Mouse (Mus musculus) left cerebral cortex, postnatal 14 days (tissue): ENCODE results near the gene 1700030J22Rik. TPM values are rescaled to one million over a fixed set of nuclear protein-coding genes. Genes with fewer than 3 reads are reported as not detected.

Source experiments
- DNase-seq, 2 experiments: peaks; one replicate each; pipeline ENCODE4 v3.0.0; 2021 to 2022; ENCODE audit warnings: low spot score in 2 of 2, mixed read lengths in 1 of 2
- intact Hi-C: fragments of 180-260 bp; cut with DNase I; formaldehyde crosslinking; loops from one replicate; pipeline ENCODE4 v1.15.1; 2025
- total RNA-seq, 2 experiments: library from RNA; stranded (reverse); gene quantifications; 2 replicates each; pipeline ENCODE4 v1.2.3; 2021

Gene 1700030J22Rik
- total RNA-seq, 2 experiments from 2014 or later, result 13.8 to 14.7 TPM

DNA sequence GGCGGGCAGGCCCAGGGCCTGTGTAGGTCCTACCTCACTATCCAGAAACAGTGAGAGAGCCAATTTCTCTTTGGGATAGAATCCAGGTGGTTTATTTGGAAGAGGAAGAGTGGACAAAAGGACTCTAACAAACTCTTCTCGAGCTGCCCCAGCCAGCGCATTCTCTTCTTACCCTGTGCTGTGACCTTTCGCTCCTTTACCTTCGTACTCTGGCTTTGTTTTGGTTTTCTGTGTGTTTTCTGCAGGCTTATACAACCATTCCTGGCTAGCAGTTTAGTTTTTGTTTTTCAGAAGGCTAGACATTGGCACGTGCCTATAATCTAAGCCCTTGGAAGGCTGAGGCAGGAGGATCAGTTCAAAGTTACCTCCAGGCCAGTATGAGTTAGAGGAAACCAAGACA lies 9.2 kb downstream of the 1700030J22Rik start:
- no peak for DNase-seq
- intact Hi-C loops, result no loop called here

DNA sequence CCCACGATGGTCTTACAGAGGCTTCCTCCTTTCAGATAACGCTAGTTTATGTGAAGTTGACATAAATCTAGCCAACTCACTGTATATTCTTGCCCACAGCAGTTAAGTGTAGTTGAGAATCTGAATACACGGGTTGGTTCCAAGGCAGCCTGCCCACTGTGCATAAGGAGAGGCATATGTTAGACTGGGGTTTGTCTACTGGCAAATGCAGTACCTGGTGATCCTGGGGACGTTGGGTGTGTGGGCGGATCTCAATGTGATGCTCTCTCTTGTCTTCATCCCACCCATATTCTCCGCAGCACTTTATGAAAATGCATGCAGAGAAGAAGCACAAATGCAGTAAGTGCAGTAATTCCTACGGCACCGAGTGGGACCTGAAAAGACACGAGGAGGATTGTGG lies 24.3 kb downstream of the 1700030J22Rik start:
- intact Hi-C loops, result no loop called here
- peak; percentile 82 to 91 for DNase-seq

GRCm38 (mm10) chr8:116952428-116952827 lies 26.3 kb downstream of the 1700030J22Rik start:
- DNase-seq, result no peak
- intact Hi-C loops, result no loop called here

- intact Hi-C loops, result no loop called here
- no peak for DNase-seq
These were observed 27.0 kb downstream of the 1700030J22Rik start for GRCm38 (mm10) chr8:116951778-116952177.

DNA sequence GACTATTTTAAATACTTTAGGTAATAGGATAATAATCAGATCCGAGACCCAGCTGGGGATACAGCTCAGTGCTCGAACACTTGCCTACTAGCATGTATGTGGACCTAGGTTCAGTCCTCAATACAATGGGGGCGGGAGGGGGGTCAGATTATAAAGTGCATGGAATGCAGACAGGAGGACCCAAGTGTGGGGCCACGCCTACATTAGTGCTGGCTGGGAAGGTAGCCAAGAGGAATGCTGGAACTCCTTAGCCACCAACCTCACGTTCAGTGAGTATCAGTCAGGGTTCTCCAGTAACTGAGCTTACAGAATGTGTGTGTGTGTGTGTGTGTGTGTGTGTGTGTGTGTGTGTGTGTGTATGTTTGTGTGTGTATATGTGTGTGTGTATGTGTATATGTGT lies 27.4 kb downstream of the 1700030J22Rik start:
- intact Hi-C loops, result no loop called here
- DNase-seq, result no peak

DNA sequence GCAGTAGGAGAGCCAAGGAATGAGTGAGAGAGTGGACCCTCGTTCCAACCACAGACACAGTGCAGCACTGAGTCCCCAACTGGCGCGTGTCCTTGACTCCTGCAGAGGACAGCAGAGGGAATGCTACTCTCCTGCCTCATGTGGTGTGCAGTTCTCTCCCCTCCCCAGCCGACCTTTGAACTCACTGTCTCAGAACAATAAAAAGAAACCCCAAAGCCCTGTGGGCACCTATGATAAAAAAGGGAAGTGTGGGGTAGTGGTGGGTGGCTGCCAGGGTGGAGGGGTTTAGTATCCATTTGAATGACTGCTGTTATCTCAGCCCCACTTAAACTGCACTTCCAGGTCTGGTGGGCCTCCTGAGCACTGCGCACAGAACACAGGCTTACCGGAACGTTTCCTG lies 31.2 kb downstream of the 1700030J22Rik start:
- intact Hi-C loops, result loop anchor here (10.0 kb wide), 1 partner anchor 527 kb away; no protein-coding TSS in a partner anchor
- no peak for DNase-seq

- intact Hi-C loops, result loop anchor here (10.0 kb wide), 1 partner anchor 528 kb away; no protein-coding TSS in a partner anchor
- no peak for DNase-seq
These were observed 31.9 kb downstream of the 1700030J22Rik start for GRCm38 (mm10) chr8:116946851-116947250.

- intact Hi-C loops, result loop anchor here (10.0 kb wide), 1 partner anchor 528 kb away; no protein-coding TSS in a partner anchor
- DNase-seq, result peak; percentile 47 to 63
These were observed 32.4 kb downstream of the 1700030J22Rik start for GRCm38 (mm10) chr8:116946268-116946838.

GRCm38 (mm10) chr8:116945169-116945910 lies 33.4 kb downstream of the 1700030J22Rik start:
- intact Hi-C loops, result loop anchor here (10.0 kb wide), 1 partner anchor 529 kb away; no protein-coding TSS in a partner anchor
- no peak for DNase-seq

DNA sequence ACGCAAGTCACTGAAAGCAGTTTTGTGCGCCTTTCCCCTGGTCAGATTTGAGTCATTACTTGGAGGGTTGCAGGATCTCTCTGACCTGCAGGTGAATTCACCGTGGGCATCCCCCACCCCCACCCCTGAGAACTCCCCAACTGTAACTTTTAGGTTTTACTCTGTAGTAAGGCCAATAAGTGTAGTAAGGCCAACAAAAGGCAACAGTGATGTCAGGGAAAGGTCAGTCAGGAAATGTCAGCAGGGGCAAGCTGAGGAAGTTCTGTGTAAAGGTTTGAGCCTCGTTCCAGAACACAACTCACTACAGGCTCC lies 34.4 kb downstream of the 1700030J22Rik start:
- intact Hi-C loops, result loop anchor here (10.0 kb wide), 1 partner anchor 530 kb away; no protein-coding TSS in a partner anchor

DNA sequence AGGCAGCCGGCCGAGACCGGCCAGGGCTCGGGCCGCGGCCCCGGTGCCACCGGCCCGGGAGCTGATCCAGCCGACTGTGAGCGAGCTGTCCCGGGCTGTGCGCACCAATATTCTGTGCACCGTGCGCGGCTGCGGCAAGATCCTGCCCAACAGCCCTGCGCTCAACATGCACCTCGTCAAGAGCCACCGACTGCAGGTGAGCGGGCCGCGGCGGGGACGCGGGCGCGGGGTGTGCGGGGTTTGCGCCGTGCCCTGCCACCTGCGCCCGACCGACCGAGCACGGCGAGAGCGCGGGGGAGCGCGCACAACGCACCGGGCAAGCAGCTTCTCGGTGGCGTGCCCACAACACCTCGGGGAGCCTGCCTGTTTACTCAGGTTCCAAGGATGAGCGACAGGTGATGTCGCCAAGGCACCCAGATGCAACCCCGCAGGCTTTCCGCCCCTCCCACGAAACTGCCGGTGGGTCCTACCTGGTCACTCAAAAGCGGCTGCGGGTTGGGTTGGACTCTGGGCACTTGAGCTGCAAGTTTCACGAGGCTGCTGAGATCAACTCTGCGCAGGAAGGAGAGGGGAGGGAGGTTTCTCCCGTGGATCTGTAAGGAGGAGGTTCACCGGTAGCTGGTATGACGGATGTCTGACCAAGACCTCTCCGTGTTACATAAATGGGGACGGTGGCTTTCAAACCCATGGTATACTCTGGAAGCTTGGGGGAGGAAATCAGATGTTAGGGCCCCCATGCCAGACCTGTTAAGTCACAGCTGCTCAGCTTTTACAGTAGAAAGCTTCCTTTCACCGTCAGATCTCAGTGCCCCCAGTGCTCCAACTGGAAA lies 35.0 kb downstream of the 1700030J22Rik start:
- DNase-seq, result peak in 1 of 2 experiments; percentile 30
- intact Hi-C loops, result loop anchor here (2.0 to 10.0 kb wide), 2 partner anchors 35 to 531 kb away; partner anchors contain the start of gene 1700030J22Rik

More for the DNA sequence above, 34.4 kb downstream of the 1700030J22Rik start:
- DNase-seq, result no peak

GRCm38 (mm10) chr8:116943161-116943554 lies 35.6 kb downstream of the 1700030J22Rik start, which contains the start of gene Atmin:
Atmin (plus strand) TSS chr8:116943393.
- intact Hi-C loops, result loop anchor here (2.0 to 10.0 kb wide), 2 partner anchors 36 to 532 kb away; partner anchors contain the start of gene 1700030J22Rik
- DNase-seq, result peak; percentile 79 to 86

DNA sequence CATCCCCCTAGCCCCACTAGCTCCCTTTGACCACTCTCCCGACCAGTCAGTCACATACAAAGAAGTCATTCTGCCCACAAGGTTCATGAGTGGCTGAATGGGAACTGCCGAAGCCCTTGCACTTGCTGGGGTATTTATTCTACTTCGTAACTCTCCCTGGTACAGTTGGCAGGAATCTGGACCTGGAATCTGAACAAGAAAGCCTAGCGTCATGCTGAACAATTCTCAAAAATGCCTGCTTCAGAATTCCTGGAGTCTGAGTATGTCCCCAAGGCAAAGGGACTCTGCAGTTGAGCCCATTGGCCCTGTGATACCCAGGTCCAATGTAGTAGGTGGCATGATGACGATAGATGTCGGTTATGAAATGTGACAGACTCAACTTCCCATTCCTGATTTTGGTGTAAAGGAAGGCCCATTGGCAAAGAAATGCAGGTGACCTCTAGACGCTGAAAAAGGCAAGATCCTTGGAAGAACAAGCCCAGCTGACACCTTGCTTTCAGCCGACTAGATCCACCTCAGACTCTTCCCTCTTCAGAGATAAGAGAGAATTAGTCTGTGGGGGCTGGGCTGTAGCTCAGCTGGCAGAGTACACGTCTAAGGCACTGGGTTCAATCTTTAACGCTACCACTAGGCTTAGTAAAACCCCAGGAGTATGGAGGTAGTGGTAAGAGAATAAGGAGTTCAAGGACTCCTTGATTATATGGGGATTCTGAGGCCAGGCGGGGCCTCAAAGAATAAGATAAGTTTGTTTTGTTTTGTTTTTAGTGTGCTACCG lies 36.3 kb downstream of the 1700030J22Rik start:
- intact Hi-C loops, result loop anchor here (2.0 to 10.0 kb wide), 2 partner anchors 36 to 532 kb away; partner anchors contain the start of gene 1700030J22Rik
- DNase-seq, result no peak

- intact Hi-C loops, result no loop called here
These were observed 43.3 kb downstream of the 1700030J22Rik start for GRCm38 (mm10) chr8:116935506-116935905.

DNA sequence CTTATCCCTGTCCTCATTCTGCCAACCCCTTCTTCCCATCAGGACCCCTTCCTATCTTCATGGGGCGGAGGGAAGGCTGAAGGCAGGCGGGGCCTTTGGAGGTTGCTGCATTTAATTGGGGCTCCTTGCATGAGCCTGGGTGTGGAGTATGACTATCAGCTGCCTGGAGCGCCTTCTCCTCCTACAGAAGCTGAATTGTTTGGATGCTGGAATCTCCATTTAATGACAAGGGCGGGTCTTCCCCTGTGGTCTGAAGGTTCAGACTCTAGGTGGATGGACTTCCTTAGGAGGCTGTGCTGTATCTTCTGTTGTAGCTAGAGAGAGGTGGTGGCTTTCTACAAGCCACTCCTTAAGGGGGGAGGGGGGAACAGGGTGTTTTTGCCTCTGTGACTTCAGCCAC lies 43.8 kb downstream of the 1700030J22Rik start:
- DNase-seq, result no peak
- intact Hi-C loops, result no loop called here

More at GRCm38 (mm10) chr8:116935506-116935905, 43.3 kb downstream of the 1700030J22Rik start:
- no peak for DNase-seq

GRCm38 (mm10) chr8:116928588-116928987 lies 50.2 kb downstream of the 1700030J22Rik start:
- DNase-seq, result no peak
- intact Hi-C loops, result no loop called here

GRCm38 (mm10) chr8:116927880-116928279 lies 50.9 kb downstream of the 1700030J22Rik start:
- intact Hi-C loops, result no loop called here
- DNase-seq, result no peak

DNA sequence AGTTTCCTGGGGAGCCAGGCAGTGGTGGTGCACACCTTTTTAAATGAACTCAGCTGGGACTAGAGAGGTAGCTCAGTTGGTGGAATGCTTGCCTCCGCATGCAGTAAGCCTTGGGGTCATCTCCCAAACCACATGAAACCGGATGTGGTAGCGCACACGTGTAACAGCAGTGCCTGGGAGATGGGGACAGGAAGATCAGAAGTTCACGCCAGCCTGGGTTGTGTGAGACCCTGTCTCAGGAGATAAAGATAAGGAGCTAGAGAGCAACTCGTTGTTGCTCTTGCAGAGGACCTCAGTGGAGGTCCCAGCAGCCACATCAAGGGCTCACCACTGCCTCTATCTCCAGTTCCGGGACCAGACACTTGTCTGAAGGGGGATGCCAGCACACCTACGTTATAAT lies 55.2 kb downstream of the 1700030J22Rik start:
- intact Hi-C loops, result no loop called here
- no peak for DNase-seq
